Mouse (Mus musculus) lung, postnatal 0 days (tissue): ENCODE results near the gene Gsc. TPM values are rescaled to one million over a fixed set of nuclear protein-coding genes. Genes with fewer than 3 reads are reported as not detected.
"Not testable (repeated sequence)": the region's sequence is repeated elsewhere in the genome, so short reads cannot be mapped to it uniquely, and the experiment has no call there.

Experiments used
- ATAC-seq: fragments of 200-750 bp; cut with Nextera tagmentation; 2 replicates; pipeline ENCODE4 v1.8.0; 2017; ENCODE audit warnings: moderate library complexity
- DNase-seq: peaks from one replicate; pipeline ENCODE4 v3.0.0-alpha.2; 2016; ENCODE audit warnings: low spot score
- H3K27ac ChIP-seq: fragments of 300-500 bp; sonication (generic); 2 replicates; pipeline ENCODE4 v1.5.1; 2014; ENCODE audit warnings: antibody characterized with exemption, mild to moderate bottlenecking, low read length, mixed read lengths
- H3K27me3 ChIP-seq: fragments of 300-500 bp; sonication (generic); replicated peaks from 2 replicates; pipeline ENCODE4 v1.6.1; 2014; ENCODE audit warnings: low read length, mixed read lengths; ENCODE audit not compliant: insufficient read depth
- H3K36me3 ChIP-seq: fragments of 300-500 bp; sonication (generic); 2 replicates; pipeline ENCODE4 v1.6.1; 2014; ENCODE audit warnings: low read length, mixed read lengths; ENCODE audit not compliant: insufficient read depth
- H3K4me1 ChIP-seq: fragments of 300-500 bp; sonication (generic); 2 replicates; pipeline ENCODE4 v1.6.1; 2014; ENCODE audit warnings: antibody characterized with exemption, low read depth, low read length, mixed read lengths; ENCODE audit not compliant: insufficient read depth
- H3K4me2 ChIP-seq: fragments of 300-500 bp; sonication (generic); replicated peaks from 2 replicates; pipeline ENCODE4 v1.6.1; 2014; ENCODE audit warnings: low read depth, mild to moderate bottlenecking, low read length, moderate library complexity, mixed read lengths
- H3K4me3 ChIP-seq: fragments of 300-500 bp; sonication (generic); 2 replicates; pipeline ENCODE4 v1.5.1; 2014; ENCODE audit warnings: low read depth, low read length
- H3K9ac ChIP-seq: fragments of 300-500 bp; sonication (generic); replicated peaks from 2 replicates; pipeline ENCODE4 v1.6.1; 2014; ENCODE audit warnings: low read depth, mild to moderate bottlenecking
- H3K9me3 ChIP-seq: fragments of 300-500 bp; sonication (generic); 2 replicates; pipeline ENCODE4 v1.6.1; 2016; ENCODE audit warnings: low read length, mixed read lengths
- CTCF ChIP-seq: IDR thresholded peaks from 2 replicates; pipeline ENCODE4 v1.5.1; 2016; ENCODE audit warnings: antibody characterized with exemption, mild to moderate bottlenecking
- EP300 ChIP-seq: IDR thresholded peaks from 2 replicates; pipeline ENCODE4 v1.6.1; 2016; ENCODE audit warnings: antibody characterized with exemption, mild to moderate bottlenecking, control low read depth
- WGBS: fragments of 180-500 bp; shearing (Covaris S2); extraction: QIAGEN DNeasy Blood & Tissue Kit; methylation state at CpG from one replicate; pipeline ENCODE4 v1.1.7; 2014; 5-methylcytosine and 5-hydroxymethylcytosine counted together
- polyA plus RNA-seq: library from polyadenylated mRNA; unstranded; fragments of >200 nt; fragmentation: Nextera tagmentation; extraction: Ambion mirVana; gene quantifications from 2 replicates; pipeline ENCODE4 v1.2.1, GENCODE M21; 2015

Gene Gsc
- polyA plus RNA-seq, 1 experiment from 2014 or later: not detected

GRCm38 (mm10) chr12:104467372-104467771 lies 5.8 kb downstream of the Gsc start:
- Histone ChIP-seq H3K9me3 (no peaks in the 10 kb centered on the region), H3K4me2 (no peak overlapping the region), H3K36me3 (no peaks in the 10 kb centered on the region), H3K4me1 (0 out of 2 replicates have a peak, but pooled peaks cover 4% of the 10 kb centered on the region), H3K27me3 (peaks cover 26% of the 10 kb centered on the region), H3K4me3 (no peak overlapping the region), H3K9ac (no peak overlapping the region), H3K27ac (no peak overlapping the region)
- no peak for DNase-seq
- WGBS: 46% methylated on average over 6 of the region's 6 CpGs
- no peak for ATAC-seq
- TF ChIP-seq CTCF (no peak), EP300 (no peak)

- WGBS: 35% methylated on average over 7 of the region's 7 CpGs
- DNase-seq: no peak
- TF ChIP-seq CTCF: no peak
- no peak for TF ChIP-seq EP300
These were observed 6.2 kb downstream of the Gsc start for GRCm38 (mm10) chr12:104466930-104467329.

GRCm38 (mm10) chr12:104461372-104461771 lies 11.8 kb downstream of the Gsc start:
- WGBS: 24% methylated on average over 8 of the region's 8 CpGs
- no peak for DNase-seq
- Histone ChIP-seq H3K4me2 (no peak overlapping the region), H3K27me3 (no peaks in the 10 kb centered on the region), H3K9ac (no peak overlapping the region), H3K4me1 (no peaks in the 10 kb centered on the region), H3K36me3 (no peaks in the 10 kb centered on the region), H3K4me3 (no peak overlapping the region), H3K9me3 (no peaks in the 10 kb centered on the region), H3K27ac (no peak overlapping the region)
- no peak for TF ChIP-seq EP300
- no peak for TF ChIP-seq CTCF
- no peak for ATAC-seq

More at GRCm38 (mm10) chr12:104466930-104467329, 6.2 kb downstream of the Gsc start:
- H3K27ac ChIP-seq: no peak overlapping the region
- no peak overlapping the region for H3K4me2 ChIP-seq
- H3K36me3 ChIP-seq: no peaks in the 10 kb centered on the region
- peaks cover 22% of the 10 kb centered on the region for H3K27me3 ChIP-seq
- no peak for ATAC-seq
- no peak overlapping the region for H3K9ac ChIP-seq
- no peaks in the 10 kb centered on the region for H3K9me3 ChIP-seq
- H3K4me3 ChIP-seq: no peak overlapping the region
- 0 out of 2 replicates have a peak, but pooled peaks cover 4% of the 10 kb centered on the region for H3K4me1 ChIP-seq

- Histone ChIP-seq H3K27ac (no peak overlapping the region), H3K4me1 (no peaks in the 10 kb centered on the region), H3K36me3 (no peaks in the 10 kb centered on the region), H3K9me3 (no peaks in the 10 kb centered on the region), H3K9ac (no peak overlapping the region), H3K27me3 (no peaks in the 10 kb centered on the region), H3K4me2 (no peak overlapping the region), H3K4me3 (no peak overlapping the region)
- DNase-seq: no peak
- TF ChIP-seq EP300: no peak
- TF ChIP-seq CTCF: peak; percentile 28
- no peak for ATAC-seq
- 57% methylated on average over 6 of the region's 6 CpGs for WGBS
These were observed 13.8 kb downstream of the Gsc start for GRCm38 (mm10) chr12:104459377-104459776.

- Histone ChIP-seq H3K27ac (no peak overlapping the region), H3K9ac (no peak overlapping the region), H3K9me3 (no peaks in the 10 kb centered on the region), H3K4me3 (no peak overlapping the region), H3K36me3 (no peaks in the 10 kb centered on the region), H3K27me3 (no peaks in the 10 kb centered on the region), H3K4me1 (no peaks in the 10 kb centered on the region), H3K4me2 (no peak overlapping the region)
- ATAC-seq: no peak
- no peak for DNase-seq
- WGBS: 69% methylated on average over 1 of the region's 1 CpGs
- TF ChIP-seq CTCF: no peak
- TF ChIP-seq EP300: no peak
These were observed 20.1 kb downstream of the Gsc start for GRCm38 (mm10) chr12:104453002-104453401.

GRCm38 (mm10) chr12:104450257-104450656 lies 22.9 kb downstream of the Gsc start:
- H3K36me3 ChIP-seq: no peaks in the 10 kb centered on the region
- H3K9me3 ChIP-seq: no peaks in the 10 kb centered on the region
- ATAC-seq (no peak), DNase-seq (no peak)
- WGBS: 62% methylated on average over 10 of the region's 10 CpGs
- no peak overlapping the region for H3K4me3 ChIP-seq
- H3K4me1 ChIP-seq: no peaks in the 10 kb centered on the region
- H3K27ac ChIP-seq: no peak overlapping the region
- TF ChIP-seq EP300 (no peak), CTCF (no peak)
- H3K27me3 ChIP-seq: no peaks in the 10 kb centered on the region
- H3K4me2 ChIP-seq: no peak overlapping the region
- no peak overlapping the region for H3K9ac ChIP-seq

GRCm38 (mm10) chr12:104448099-104448498 lies 25.0 kb downstream of the Gsc start:
- H3K27me3 ChIP-seq: no peaks in the 10 kb centered on the region
- H3K4me1 ChIP-seq: no peaks in the 10 kb centered on the region
- H3K9me3 ChIP-seq: no peaks in the 10 kb centered on the region
- no peak for TF ChIP-seq EP300
- TF ChIP-seq CTCF: peak; percentile 72
- H3K27ac ChIP-seq: no peak overlapping the region
- no peak overlapping the region for H3K4me3 ChIP-seq
- H3K4me2 ChIP-seq: no peak overlapping the region
- no peaks in the 10 kb centered on the region for H3K36me3 ChIP-seq
- WGBS: 37% methylated on average over 13 of the region's 13 CpGs
- ATAC-seq (no peak), DNase-seq (peak; percentile 45)
- no peak overlapping the region for H3K9ac ChIP-seq

- not testable (repeated sequence) for DNase-seq, H3K4me1 ChIP-seq, H3K4me2 ChIP-seq, H3K27me3 ChIP-seq, H3K36me3 ChIP-seq, ATAC-seq, H3K9me3 ChIP-seq, H3K9ac ChIP-seq, H3K27ac ChIP-seq, H3K4me3 ChIP-seq
- 78% methylated on average over 25 of the region's 25 CpGs for WGBS
These were observed 26.1 kb downstream of the Gsc start for GRCm38 (mm10) chr12:104447056-104447455.
